Mouse (Mus musculus) induced T-regulatory cell, adult 2 months (primary cell): ENCODE results near the gene Sox14.

Source experiments
- DNase-seq: peaks from one replicate; pipeline ENCODE4 v3.0.0-alpha.2; 2012; ENCODE audit warnings: low read depth

Gene Sox14

GRCm38 (mm10) chr9:99875618-99876372, at the start of gene Sox14:
TSS of gene Sox14 (minus strand) at chr9:99876170.
- no peak for DNase-seq

GRCm38 (mm10) chr9:99879311-99879710, 3.3 kb upstream of the Sox14 start:
- no peak for DNase-seq

- no peak for DNase-seq
These were observed 2.6 kb upstream of the Sox14 start for GRCm38 (mm10) chr9:99878588-99878987.

GRCm38 (mm10) chr9:99877056-99877546, 1.1 kb upstream of the Sox14 start:
- no peak for DNase-seq

- no peak for DNase-seq
These were observed 544 bp upstream of the Sox14 start for GRCm38 (mm10) chr9:99876373-99877055.

- no peak for DNase-seq
These were observed 994 bp downstream of the Sox14 start for GRCm38 (mm10) chr9:99874735-99875617.

GRCm38 (mm10) chr9:99873721-99874120, 2.2 kb downstream of the Sox14 start:
- no peak for DNase-seq

GRCm38 (mm10) chr9:99873116-99873620, 2.8 kb downstream of the Sox14 start:
- DNase-seq: no peak

- no peak for DNase-seq
These were observed 3.5 kb downstream of the Sox14 start for GRCm38 (mm10) chr9:99872204-99873115.

- no peak for DNase-seq
These were observed 4.3 kb downstream of the Sox14 start for GRCm38 (mm10) chr9:99871556-99872203.

- DNase-seq: no peak
These were observed 5.0 kb downstream of the Sox14 start for GRCm38 (mm10) chr9:99870780-99871555.

GRCm38 (mm10) chr9:99869936-99870779, 5.8 kb downstream of the Sox14 start:
- no peak for DNase-seq

- DNase-seq: no peak
These were observed 6.7 kb downstream of the Sox14 start for GRCm38 (mm10) chr9:99869275-99869674.

GRCm38 (mm10) chr9:99868606-99869005, 7.4 kb downstream of the Sox14 start:
- DNase-seq: no peak

- no peak for DNase-seq
These were observed 7.9 kb downstream of the Sox14 start for GRCm38 (mm10) chr9:99868054-99868453.

- no peak for DNase-seq
These were observed 13.0 kb downstream of the Sox14 start for GRCm38 (mm10) chr9:99862936-99863335.

- no peak for DNase-seq
These were observed 21.5 kb downstream of the Sox14 start for GRCm38 (mm10) chr9:99854486-99854885.

GRCm38 (mm10) chr9:99853356-99853755, 22.6 kb downstream of the Sox14 start:
- DNase-seq: no peak

GRCm38 (mm10) chr9:99850354-99850753, 25.6 kb downstream of the Sox14 start:
- DNase-seq: no peak
